Mouse (Mus musculus) ZHBTc4 (cell line): ENCODE results near the gene Slc35f1.
A peak's percentile ranks its signal among the peaks of the same experiment; 100 is the strongest.

ENCODE experiments used
- DNase-seq: peaks from one replicate; pipeline ENCODE4 v3.0.0-alpha.2; 2011; ENCODE audit warnings: low read depth, low spot score

Gene Slc35f1

GRCm38 (mm10) chr10:52787075-52787474 lies 96.7 kb downstream of the Slc35f1 start:
- DNase-seq = no peak

GRCm38 (mm10) chr10:52791560-52791959 lies 101.2 kb downstream of the Slc35f1 start:
- no peak for DNase-seq

DNA sequence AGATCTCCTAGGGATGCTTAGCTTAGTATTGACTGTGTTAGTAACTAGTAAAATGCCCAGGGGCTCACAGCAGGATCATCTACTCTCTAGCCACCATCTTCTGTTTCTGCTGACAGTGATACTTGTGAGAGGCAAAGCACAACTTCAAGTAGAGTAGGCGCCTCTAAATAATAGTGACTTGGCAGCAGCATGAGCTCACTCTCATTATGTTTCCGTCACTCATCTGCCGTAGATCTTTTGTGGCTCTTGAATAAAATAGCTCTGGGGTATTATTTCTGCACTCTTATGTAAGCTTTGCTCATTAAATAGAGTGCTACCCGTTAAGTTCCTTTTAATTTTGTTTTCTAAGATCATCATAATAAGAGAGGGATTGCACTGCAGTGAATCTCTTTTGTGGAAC lies 107.1 kb downstream of the Slc35f1 start:
- no peak for DNase-seq

- no peak for DNase-seq
Observed at GRCm38 (mm10) chr10:52807808-52808207, 117.5 kb downstream of the Slc35f1 start.

DNA sequence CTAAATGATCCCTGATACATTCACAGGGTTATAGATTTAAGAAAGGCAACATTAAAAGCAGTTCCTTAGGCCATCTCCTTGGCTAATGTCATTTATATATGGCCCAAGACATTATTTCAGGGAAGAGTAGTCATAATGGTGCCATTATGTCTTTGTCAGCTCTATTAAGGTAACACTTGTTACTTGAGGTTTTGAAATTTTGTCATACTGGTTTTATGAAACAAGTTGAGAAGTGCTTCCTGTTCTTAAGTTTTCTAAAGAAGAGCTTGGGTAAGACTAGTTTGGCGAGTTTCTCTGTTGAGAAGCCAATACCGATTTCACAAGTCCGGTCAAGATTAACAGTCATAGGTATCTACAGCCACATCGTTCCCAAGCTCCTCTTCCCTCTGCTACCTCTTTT lies 122.5 kb downstream of the Slc35f1 start:
- DNase-seq = no peak

GRCm38 (mm10) chr10:52814358-52814757 lies 124.0 kb downstream of the Slc35f1 start:
- DNase-seq = no peak

GRCm38 (mm10) chr10:52819661-52820060 lies 129.3 kb downstream of the Slc35f1 start:
- DNase-seq = no peak

DNA sequence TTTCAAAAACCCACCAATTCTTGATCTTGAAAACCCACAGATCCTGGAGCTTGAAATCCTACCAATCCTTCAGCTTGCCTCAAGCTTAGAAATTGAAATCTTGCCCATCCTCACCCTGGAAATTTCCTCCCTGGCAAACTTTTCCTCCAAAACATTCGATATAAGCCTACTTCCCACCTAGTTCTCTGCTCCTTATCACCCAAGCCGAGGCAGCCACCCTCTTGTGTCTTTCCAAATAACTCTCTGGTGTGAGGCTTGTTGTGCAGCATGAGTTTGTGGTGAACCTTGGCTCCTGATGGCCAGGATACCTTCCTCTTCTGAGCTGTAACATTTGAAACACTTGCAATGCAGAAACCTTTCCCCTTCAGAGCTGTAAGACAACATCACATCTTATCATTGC lies 132.6 kb downstream of the Slc35f1 start:
- no peak for DNase-seq

DNA sequence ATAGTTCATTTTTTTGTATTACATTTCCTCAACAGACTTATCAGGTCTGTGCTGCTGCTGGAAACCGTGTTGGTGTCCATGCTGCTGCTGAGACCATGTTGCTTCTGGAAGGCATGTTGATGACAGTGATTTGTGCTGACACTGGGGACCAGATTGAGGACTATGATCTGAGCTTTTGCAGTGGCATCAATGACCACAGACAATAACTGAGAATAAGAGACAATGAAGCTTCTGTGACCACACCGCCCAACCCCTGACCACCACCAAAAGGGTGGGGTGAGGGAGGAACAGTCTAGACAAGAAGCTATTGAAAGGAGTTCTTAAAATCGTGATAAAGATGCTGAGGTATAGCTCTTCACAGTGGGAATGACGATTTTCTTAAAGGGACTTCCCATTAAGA lies 135.4 kb downstream of the Slc35f1 start:
- DNase-seq = no peak

- DNase-seq = no peak
Observed at GRCm38 (mm10) chr10:52840819-52841218, 150.5 kb downstream of the Slc35f1 start.

- no peak for DNase-seq
Observed at GRCm38 (mm10) chr10:52851994-52852393, 161.7 kb downstream of the Slc35f1 start.

- peak; percentile 14 for DNase-seq
Observed at GRCm38 (mm10) chr10:52860851-52861250, 170.5 kb downstream of the Slc35f1 start.

- no peak for DNase-seq
Observed at GRCm38 (mm10) chr10:52864936-52865335, 174.6 kb downstream of the Slc35f1 start.

DNA sequence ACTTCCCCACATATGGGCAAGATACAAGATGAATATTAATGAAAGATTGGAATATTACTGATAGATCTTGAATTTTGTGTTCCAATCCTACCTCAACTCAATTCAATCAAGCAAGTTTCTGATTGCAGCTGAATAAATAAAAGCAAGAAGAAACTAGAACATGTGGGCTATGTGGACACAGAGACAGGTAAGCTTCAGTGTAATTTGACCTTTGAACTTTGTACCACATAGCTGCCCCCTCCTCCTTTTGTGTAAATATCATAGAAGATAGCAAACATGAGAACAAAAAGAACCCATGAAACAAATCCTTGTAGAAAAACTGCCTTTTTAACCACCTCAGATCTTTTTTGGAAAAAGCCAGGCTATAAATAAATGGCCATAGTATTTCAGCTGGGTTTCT lies 180.8 kb downstream of the Slc35f1 start:
- DNase-seq = no peak

- no peak for DNase-seq
Observed at GRCm38 (mm10) chr10:52874133-52874532, 183.8 kb downstream of the Slc35f1 start.

- DNase-seq = peak; percentile 26
Observed at GRCm38 (mm10) chr10:52874712-52875111, 184.4 kb downstream of the Slc35f1 start.

GRCm38 (mm10) chr10:52877263-52878021 lies 187.1 kb downstream of the Slc35f1 start:
- DNase-seq = peak; percentile 33

DNA sequence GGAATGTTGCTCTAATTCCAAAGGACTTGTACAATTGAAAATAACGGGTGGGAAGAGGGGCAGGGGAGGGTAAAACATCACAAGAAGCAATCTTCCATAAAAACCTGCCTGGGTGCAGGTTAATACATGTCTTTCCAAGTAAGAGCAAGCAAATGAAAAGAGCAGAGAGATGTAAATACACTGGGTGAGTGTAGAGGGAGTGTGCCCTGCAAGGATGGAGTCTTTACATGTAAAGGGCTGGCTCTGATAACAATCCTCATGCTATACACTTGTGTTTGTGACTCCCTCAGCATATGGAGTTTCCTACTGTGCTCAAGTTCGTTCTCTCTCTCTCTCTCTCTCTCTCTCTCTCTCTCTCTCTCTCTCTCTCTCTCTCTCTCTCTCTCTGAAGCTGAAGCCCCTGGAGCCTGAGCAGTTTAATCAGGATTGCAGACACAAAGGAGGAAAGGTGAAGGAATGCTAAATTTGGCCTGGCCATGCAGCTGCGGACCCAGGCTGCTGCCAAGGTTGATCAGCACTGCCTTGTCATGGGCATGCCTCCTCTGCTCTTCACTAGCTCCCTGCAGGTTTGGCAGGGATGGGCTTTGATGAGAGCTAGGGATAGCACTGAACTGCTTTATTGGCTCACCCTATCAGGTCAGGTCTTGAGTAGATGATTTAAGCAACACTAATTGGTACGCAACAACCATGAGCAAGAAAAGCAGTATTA lies 187.9 kb downstream of the Slc35f1 start:
- DNase-seq = no peak

DNA sequence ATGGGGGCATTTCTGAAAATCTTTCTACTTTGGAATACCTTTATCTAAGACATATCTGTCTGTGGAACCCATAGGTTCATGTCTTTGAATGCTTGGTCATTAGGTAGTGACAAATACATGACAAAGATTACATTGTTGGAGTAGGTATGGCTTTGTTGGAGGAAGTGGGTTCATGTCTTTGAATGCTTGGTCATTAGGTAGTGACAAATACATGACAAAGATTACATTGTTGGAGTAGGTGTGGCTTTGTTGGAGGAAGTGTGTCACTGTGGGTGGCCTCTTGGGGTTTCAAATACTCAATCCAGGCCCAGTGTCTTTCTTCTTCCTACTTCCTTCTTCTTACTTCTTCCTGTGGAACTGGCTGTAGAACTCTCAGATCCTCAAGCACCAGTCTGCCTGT lies 206.4 kb downstream of the Slc35f1 start:
- peak; percentile 62 for DNase-seq

- DNase-seq = no peak
Observed at GRCm38 (mm10) chr10:52904914-52905313, 214.6 kb downstream of the Slc35f1 start.

DNA sequence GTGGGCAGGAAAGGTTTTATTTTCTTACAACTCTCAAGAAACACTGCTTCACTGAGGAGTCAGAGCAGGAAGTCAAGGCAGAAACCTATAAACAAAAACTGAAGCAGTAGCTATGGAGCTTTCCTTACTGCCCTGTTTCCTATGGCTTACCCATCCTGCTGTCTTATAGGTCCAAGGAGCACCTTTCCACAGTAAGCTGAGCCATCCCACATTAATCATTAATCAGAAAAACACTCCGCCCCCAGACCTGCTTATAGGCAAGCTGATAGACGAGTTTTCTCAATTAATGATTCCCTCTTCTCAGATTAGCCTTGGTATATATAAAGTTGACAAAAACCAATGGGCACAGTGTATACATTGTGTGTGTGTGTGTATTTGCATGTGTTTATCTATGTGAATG lies 221.4 kb downstream of the Slc35f1 start:
- no peak for DNase-seq

DNA sequence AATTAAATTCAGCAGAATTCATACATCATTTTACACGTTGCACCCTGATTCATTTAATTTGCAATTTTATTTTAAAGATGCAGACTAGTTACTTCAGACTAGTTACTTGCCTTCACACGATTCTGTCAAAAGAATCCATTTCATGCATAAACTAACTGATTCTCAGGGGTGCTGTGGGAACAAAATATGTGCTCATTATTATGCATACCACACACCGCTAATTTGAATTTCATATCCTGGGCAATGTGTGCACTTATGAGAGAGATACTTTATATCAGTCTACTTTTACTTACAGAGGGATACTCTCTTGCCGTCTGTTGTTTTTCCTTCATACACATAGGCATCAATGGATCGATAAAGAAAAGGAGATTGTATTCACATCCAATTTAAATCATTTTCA lies 228.4 kb downstream of the Slc35f1 start:
- no peak for DNase-seq

DNA sequence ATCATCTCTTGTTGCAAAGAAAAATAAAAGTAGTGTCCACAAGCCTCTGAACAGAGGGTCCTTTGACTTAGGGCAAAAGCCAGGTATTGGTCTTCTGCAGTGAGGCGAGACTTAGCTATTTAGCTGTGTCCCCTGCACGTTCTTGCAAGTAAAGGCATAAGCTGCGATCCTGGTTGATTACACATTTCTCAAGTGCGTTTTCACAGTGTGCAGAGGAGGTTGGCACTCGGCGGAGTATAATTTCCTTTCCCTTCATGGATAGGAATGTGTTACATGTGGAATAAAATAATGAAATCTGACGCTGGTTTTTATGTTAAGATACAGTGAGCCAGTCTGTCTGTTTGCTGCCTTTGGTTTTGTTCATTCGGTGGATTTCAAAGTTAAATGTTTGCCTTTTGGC lies 232.8 kb downstream of the Slc35f1 start:
- DNase-seq = no peak
